Mouse (Mus musculus) large intestine, adult 2 months (tissue): ENCODE measurements around the gene Gm5678. TPM values are rescaled to one million over a fixed set of nuclear protein-coding genes. Genes with fewer than 3 reads are reported as not detected.

Experiments used
- polyA plus RNA-seq: library from polyadenylated mRNA; depleted of rRNA; stranded (reverse); fragments of >200 nt; gene quantifications from 2 replicates; pipeline ENCODE4 v1.2.3, GENCODE M21; 2012; rRNA removed

The Gm5678 gene
- polyA plus RNA-seq, 1 experiment, result not detected

Other genes with a start within 250 kb of the Gm5678 start
- gene Setd4, start 24.0 kb upstream of the Gm5678 start, polyA plus RNA-seq, result 4.4 and 7.1 TPM in 2 replicates
- gene Cbr1, start 22.2 kb upstream of the Gm5678 start, polyA plus RNA-seq, result 82.4 and 167 TPM in 2 replicates
- gene Cbr3, start 55.1 kb downstream of the Gm5678 start, polyA plus RNA-seq, result 2.4 and 2.9 TPM in 2 replicates
- gene Dop1b, start 83.8 kb downstream of the Gm5678 start, polyA plus RNA-seq, result 38.7 and 61.3 TPM in 2 replicates
- gene Morc3, start 204.0 kb downstream of the Gm5678 start, polyA plus RNA-seq, result 6.1 and 8.8 TPM in 2 replicates